Mouse (Mus musculus) cerebellum, adult 2 months (tissue): ENCODE measurements around the gene Msi2.

Source experiments
- CTCF ChIP-seq: fragments of 200-500 bp; IDR thresholded peaks from 2 replicates; pipeline ENCODE4 v1.5.1; 2011; ENCODE audit warnings: low read depth, mild to moderate bottlenecking, control low read depth, low read length, moderate library complexity, borderline replicate concordance; ENCODE audit not compliant: insufficient read depth
- POLR2A ChIP-seq: fragments of 200-500 bp; IDR thresholded peaks from 2 replicates; pipeline ENCODE4 v1.6.1; 2011; ENCODE audit warnings: low read length, control low read depth, borderline replicate concordance; ENCODE audit not compliant: insufficient read depth

DNA sequence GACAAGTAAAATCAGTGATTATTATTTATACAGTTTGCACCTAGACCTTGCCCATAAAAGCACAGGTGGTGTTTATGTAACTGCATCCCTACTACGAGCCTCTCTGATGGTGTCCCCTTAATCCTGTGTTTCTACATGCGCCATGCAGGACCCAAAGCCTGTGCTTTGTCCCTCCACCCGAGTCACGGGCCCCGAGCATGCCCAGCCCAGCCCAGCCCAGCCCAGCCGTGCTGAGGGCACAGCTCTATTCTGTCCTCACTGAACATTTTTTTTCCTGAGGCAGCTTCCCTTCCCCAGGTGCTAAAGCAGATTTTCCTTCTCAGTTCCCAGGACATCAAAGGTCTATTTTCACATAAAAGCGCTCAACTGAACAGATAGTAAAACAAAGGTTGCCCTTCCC, 41.0 kb downstream of the Msi2 start:
- no peak for TF ChIP-seq POLR2A
- no peak for TF ChIP-seq CTCF
